Mouse (Mus musculus) spleen, adult 12 weeks (tissue): ENCODE results near the gene Zfp317.
"Not testable (repeated sequence)": the region's sequence is repeated elsewhere in the genome, so short reads cannot be mapped to it uniquely, and the experiment has no call there.

ENCODE experiments used
- DNase-seq: peaks from one replicate; pipeline ENCODE4 v3.0.0; 2022; ENCODE audit warnings: low spot score

Gene Zfp317

DNA sequence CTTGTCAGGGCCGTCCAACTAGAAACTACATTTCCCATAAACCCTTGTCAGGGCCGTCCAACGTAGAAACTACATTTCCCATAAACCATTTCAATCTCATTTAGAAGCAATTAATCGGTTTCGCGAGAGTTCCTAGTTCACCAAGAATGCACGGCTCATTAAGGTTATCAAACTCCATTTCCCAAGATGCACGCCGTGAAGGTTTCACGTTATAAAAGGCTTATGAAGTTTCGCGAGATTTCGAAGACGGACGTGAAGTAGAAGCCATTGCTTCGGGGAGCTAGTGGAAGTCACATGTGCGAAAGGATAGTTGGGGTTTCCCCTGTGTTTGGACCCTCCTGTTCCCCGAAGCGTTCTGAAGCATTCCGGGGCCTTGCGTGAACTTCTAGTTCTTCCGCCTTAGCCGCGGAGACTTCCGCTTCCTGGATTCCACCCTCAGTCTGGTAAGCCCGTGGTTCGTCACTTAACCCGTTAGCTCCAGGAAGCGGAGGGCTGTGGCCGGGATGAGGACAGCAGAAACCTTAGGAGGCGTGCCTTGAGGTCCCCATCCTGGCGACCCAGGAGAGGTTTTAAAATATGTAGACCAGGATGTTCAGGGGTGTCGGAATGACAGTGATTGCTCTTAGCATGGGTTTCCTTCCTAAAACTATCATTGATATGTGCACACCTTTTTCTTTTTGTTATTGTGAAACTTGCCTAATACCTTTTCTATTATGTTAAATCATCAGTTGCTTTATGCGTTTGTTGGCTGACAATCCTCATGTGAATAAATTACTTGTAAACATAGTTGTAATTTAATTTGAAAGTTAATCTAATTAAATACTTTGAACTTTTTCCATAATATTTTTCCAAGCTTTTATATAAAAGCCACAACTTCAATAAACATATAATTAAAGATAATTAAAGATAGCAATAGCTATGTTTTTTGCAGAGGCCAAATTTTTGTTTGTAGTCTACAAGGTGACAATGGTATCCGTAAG lies at the start of gene Zfp317:
Gene Zfp317 (plus strand): TSS at position 260 of the 980 bp plus-strand sequence.
- peak; percentile 77 for DNase-seq

GRCm38 (mm10) chr9:19582317-19582716 lies 39.6 kb upstream of the Zfp317 start, which contains the start of gene Olfr855:
TSS of gene Olfr855 (plus strand) at chr9:19582617.
- no peak for DNase-seq

- DNase-seq, result no peak
Measured at GRCm38 (mm10) chr9:19621297-19621696, 605 bp upstream of the Zfp317 start.

DNA sequence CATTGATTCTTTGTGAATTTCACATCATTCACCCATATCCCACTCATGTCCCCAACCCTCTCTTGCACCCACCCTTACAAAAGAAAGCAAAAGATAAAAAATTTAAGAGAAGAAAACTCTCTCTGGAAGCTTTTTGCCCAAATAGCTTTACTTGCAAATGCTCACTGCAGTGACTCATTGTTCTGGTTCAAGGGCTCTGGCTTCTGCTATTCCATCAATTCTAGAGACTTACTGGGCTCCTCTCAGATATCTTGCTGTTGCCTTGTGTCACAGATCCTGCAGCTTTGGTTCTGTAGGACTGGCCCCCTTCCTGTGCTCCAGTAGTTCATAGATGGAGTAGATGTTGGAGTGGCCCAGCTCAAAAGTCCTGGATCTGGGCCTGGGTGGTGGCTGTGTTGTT lies 7.7 kb downstream of the Zfp317 start:
- DNase-seq, result no peak

- no peak for DNase-seq
Measured at GRCm38 (mm10) chr9:19645193-19645592, 23.3 kb downstream of the Zfp317 start.

GRCm38 (mm10) chr9:19690281-19690680 lies 68.4 kb downstream of the Zfp317 start:
- no peak for DNase-seq

- no peak for DNase-seq
Measured at GRCm38 (mm10) chr9:19691426-19691825, 69.5 kb downstream of the Zfp317 start.

DNA sequence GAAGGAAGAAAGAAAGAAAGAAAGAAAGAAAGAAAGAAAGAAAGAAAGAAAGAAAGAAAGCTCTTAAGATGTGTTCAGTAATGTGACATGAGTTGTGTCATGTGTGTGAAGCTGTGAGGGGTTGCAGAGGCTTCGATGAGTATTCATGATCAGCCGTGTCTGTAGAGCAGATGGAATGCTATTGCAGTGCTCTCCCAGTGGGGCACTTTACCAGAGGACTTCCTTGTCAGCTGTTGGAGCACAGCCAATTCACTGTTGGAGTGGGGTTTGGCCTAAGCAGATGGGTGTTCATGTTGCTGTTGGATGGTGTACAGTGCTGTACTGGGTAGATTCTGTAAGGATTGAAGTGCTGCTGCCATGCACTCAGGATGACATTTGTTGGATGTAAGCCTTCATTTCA lies 70.5 kb downstream of the Zfp317 start:
- no peak for DNase-seq

- not testable (repeated sequence) for DNase-seq
Measured at GRCm38 (mm10) chr9:19694285-19694684, 72.4 kb downstream of the Zfp317 start.

DNA sequence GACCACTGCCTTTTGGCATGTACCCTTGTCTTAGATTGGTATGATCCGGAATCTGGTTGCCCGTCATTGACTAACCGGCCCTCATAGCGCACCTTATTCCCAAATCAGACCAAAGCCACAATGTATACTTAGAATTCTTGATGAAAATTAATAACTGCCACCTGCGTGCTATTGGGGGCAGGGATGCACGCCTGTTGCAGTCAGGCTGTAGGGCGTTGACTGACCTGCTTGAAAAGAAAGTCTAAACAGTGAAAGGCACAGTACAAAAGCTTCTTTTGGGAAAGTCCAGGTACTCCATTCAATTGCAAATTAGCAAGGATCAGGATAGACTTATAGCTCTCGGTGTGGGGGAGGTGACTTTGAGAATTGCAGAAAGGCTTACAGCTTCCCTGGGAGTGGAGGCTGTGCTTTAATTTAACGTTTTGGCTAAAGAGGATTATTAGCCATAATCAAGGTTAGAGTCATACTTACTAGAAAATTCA lies 73.0 kb downstream of the Zfp317 start:
- not testable (repeated sequence) for DNase-seq
